Mouse (Mus musculus) ES-Bruce4 (cell line): Measurements from ENCODE around the gene Gas6. TPM values are rescaled to one million over a fixed set of nuclear protein-coding genes. Genes with fewer than 3 reads are reported as not detected.

Experiments
- H3K27ac ChIP-seq: 2 replicates; pipeline ENCODE4 v1.5.1; 2012; ENCODE audit warnings: low read length, inconsistent platforms; ENCODE audit not compliant: insufficient read depth
- H3K27me3 ChIP-seq: 2 replicates; pipeline ENCODE4 v1.6.1; 2012; ENCODE audit warnings: mild to moderate bottlenecking, low read length, inconsistent platforms; ENCODE audit not compliant: control insufficient read depth, poor library complexity, insufficient read depth, severe bottlenecking
- H3K36me3 ChIP-seq: 2 replicates; pipeline ENCODE4 v1.6.1; 2012; ENCODE audit warnings: inconsistent platforms, mild to moderate bottlenecking, low read length, moderate library complexity; ENCODE audit not compliant: control insufficient read depth, poor library complexity, insufficient read depth, severe bottlenecking
- H3K4me1 ChIP-seq: one replicate; pipeline ENCODE4 v1.8.1; 2011; ENCODE audit warnings: low read length; ENCODE audit not compliant: control insufficient read depth, insufficient read depth
- H3K4me3 ChIP-seq: 2 replicates; pipeline ENCODE4 v1.5.1; 2011; ENCODE audit warnings: low read depth, mild to moderate bottlenecking, low read length
- H3K9ac ChIP-seq: 2 replicates; pipeline ENCODE4 v1.6.1; 2012; ENCODE audit warnings: low read depth, mild to moderate bottlenecking, inconsistent platforms; ENCODE audit not compliant: poor library complexity, severe bottlenecking
- H3K9me3 ChIP-seq: replicated peaks from 2 replicates; pipeline ENCODE4 v1.6.1; 2012; ENCODE audit warnings: mild to moderate bottlenecking, low read length, inconsistent platforms; ENCODE audit not compliant: control insufficient read depth, poor library complexity, insufficient read depth, severe bottlenecking
- CTCF ChIP-seq: IDR thresholded peaks from one replicate; pipeline ENCODE4 v1.8.1; 2011; ENCODE audit warnings: low read depth, low read length
- EP300 ChIP-seq: IDR thresholded peaks from 2 replicates; pipeline ENCODE4 v1.6.1; 2011; ENCODE audit warnings: low read depth, low read length; ENCODE audit not compliant: insufficient read depth
- POLR2A ChIP-seq: IDR thresholded peaks from one replicate; pipeline ENCODE4 v1.8.1; 2011; ENCODE audit warnings: low read length; ENCODE audit not compliant: insufficient read depth
- polyA plus RNA-seq: library from polyadenylated mRNA; stranded (reverse); fragments of >200 nt; gene quantifications from 2 replicates; pipeline ENCODE4 v1.2.4, GENCODE M21; 2011; ENCODE audit warnings: low read depth; ENCODE audit not compliant: missing spikeins, insufficient read depth, insufficient read length

Gas6 gene
- polyA plus RNA-seq, 1 experiment = 14.9 TPM

- Histone ChIP-seq H3K4me1 (no peaks in the 10 kb centered on the region), H3K27me3 (no peaks in the 10 kb centered on the region), H3K36me3 (no peaks in the 10 kb centered on the region), H3K27ac (no peak overlapping the region), H3K9me3 (no peaks in the 10 kb centered on the region), H3K4me3 (no peak overlapping the region), H3K9ac (no peak overlapping the region)
- TF ChIP-seq EP300 = no peak
- no peak for TF ChIP-seq CTCF
- no peak for TF ChIP-seq POLR2A
Measured at GRCm38 (mm10) chr8:13512677-13513076, 18.4 kb upstream of the Gas6 start.

- no peaks in the 10 kb centered on the region for H3K27me3 ChIP-seq
- no peaks in the 10 kb centered on the region for H3K9me3 ChIP-seq
- H3K36me3 ChIP-seq = no peaks in the 10 kb centered on the region
- H3K27ac ChIP-seq = no peak overlapping the region
- TF ChIP-seq CTCF (no peak), POLR2A (no peak), EP300 (no peak)
- H3K4me3 ChIP-seq = no peak overlapping the region
- H3K4me1 ChIP-seq = no peaks in the 10 kb centered on the region
- H3K9ac ChIP-seq = no peak overlapping the region
Measured at GRCm38 (mm10) chr8:13512016-13512415, 17.7 kb upstream of the Gas6 start.

- Histone ChIP-seq H3K4me1 (no peaks in the 10 kb centered on the region), H3K4me3 (no peak overlapping the region)
- no peak for TF ChIP-seq CTCF
Measured at GRCm38 (mm10) chr8:13507284-13507937, 13.1 kb upstream of the Gas6 start.

GRCm38 (mm10) chr8:13506849-13507248 is 12.6 kb upstream of the Gas6 start:
- Histone ChIP-seq H3K4me3 (no peak overlapping the region), H3K9ac (no peak overlapping the region), H3K4me1 (no peaks in the 10 kb centered on the region), H3K27ac (no peak overlapping the region), H3K9me3 (no peaks in the 10 kb centered on the region), H3K36me3 (no peaks in the 10 kb centered on the region), H3K27me3 (no peaks in the 10 kb centered on the region)
- TF ChIP-seq EP300 (no peak), POLR2A (no peak)

More at GRCm38 (mm10) chr8:13507284-13507937, 13.1 kb upstream of the Gas6 start:
- Histone ChIP-seq H3K27me3 (no peaks in the 10 kb centered on the region), H3K9me3 (no peaks in the 10 kb centered on the region), H3K9ac (no peak overlapping the region), H3K36me3 (no peaks in the 10 kb centered on the region), H3K27ac (no peak overlapping the region)

- Histone ChIP-seq H3K9me3 (no peaks in the 10 kb centered on the region), H3K4me1 (no peaks in the 10 kb centered on the region), H3K27me3 (no peaks in the 10 kb centered on the region), H3K9ac (no peak overlapping the region), H3K4me3 (no peak overlapping the region), H3K27ac (no peak overlapping the region), H3K36me3 (no peaks in the 10 kb centered on the region)
- TF ChIP-seq CTCF = no peak
- no peak for TF ChIP-seq POLR2A
- no peak for TF ChIP-seq EP300
Measured at GRCm38 (mm10) chr8:13504894-13505674, 10.8 kb upstream of the Gas6 start.

- Histone ChIP-seq H3K27ac (no peak overlapping the region), H3K27me3 (no peaks in the 10 kb centered on the region), H3K9me3 (no peaks in the 10 kb centered on the region), H3K4me1 (no peaks in the 10 kb centered on the region), H3K36me3 (no peaks in the 10 kb centered on the region), H3K9ac (no peak overlapping the region), H3K4me3 (no peak overlapping the region)
- TF ChIP-seq POLR2A = no peak
- TF ChIP-seq CTCF = no peak
- TF ChIP-seq EP300 = no peak
Measured at GRCm38 (mm10) chr8:13503936-13504606, 9.8 kb upstream of the Gas6 start.
